Mouse (Mus musculus): ENCODE measurements around the gene Cdh5.

The Cdh5 gene

DNA sequence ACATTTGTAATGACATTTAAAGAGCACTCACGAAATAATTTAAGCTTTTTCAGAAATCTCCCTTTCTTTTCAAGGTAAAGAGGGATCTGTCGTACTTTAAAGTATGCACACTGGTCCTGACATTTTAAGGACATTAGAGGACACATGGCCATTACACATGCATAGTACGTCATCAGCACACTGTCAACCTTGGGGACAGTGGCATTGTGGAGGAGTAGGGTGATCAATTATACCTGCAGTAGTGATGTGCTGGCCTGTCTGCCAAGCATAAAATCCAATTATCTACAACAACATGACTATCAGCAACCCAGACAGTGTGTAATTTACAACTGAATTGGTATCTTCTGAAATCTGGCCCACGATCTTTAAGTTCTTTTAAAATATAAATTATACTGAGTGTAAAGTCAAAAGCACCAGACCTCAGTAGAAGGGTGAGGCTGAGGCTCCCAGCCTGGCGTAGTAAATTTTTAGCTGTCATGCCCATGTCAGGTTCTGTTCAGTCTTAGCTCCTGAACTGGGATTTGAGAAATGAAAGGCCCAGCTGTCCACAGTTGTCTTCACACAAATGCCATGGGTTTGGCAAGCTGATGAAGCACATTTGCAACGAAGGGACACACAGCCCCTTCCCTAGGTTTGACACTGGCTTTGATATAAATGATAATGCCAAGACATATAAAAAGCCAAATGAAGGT, 89.5 kb downstream of the Cdh5 start:
- ATAC-seq (ENCODE audit: low TSS enrichment): no peak

DNA sequence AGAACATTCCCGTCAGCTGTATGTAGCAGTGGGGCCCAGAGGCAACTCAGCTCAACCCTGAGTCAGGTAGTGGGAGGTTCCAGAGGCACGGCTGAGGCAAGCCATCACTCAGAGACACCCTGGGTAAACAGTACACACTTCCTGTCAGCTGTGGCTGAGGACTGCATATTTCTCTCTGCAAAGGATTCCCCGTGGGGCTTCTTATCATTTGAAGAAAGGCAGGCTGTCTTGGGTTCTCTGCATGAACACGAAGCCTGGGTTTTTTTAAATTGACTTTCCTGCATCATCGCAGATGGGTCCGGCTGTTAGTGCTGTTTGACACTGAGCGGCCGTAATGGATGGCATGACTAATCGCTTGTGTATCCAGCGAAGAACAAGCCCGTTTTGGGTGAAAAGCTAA, 90.1 kb downstream of the Cdh5 start:
- peak; percentile 39; the same call in 1 of the 2 replicates for ATAC-seq (ENCODE audit: low TSS enrichment)
